Mouse (Mus musculus) T-helper 17 cell (primary cell): ENCODE measurements at regions not wholly inside any gene's neighbourhood (a gene's known extent, or its start where the extent isn't known, plus 50 kb on each side); places are given as distances from the start of the nearest gene placed in this dataset.

Experiments used
- in situ Hi-C, 2 experiments: fragments of 300-600 bp; cut with MboI, MseI; formaldehyde crosslinking; loops; 1 replicate in 1 of 2; 2 replicates in 1 of 2; pipeline ENCODE4 v1.15.1; 2025; ENCODE audit warnings: high pct_unique_total_duplicates in 2 of 2

GRCm38 (mm10) chr3:63553426-63553825 lies 69.7 kb upstream of the Gm34302 start:
- in situ Hi-C loops = loop anchor here (5.0 to 25.0 kb wide), 3 partner anchors 1234 to 1821 kb away; no protein-coding TSS in a partner anchor

- in situ Hi-C loops = loop anchor here (5.0 to 25.0 kb wide), 3 partner anchors 1236 to 1823 kb away; no protein-coding TSS in a partner anchor
Measured at GRCm38 (mm10) chr3:63551661-63552060, 68.0 kb upstream of the Gm34302 start.

- in situ Hi-C loops = no loop called here
Measured at GRCm38 (mm10) chr3:63542638-63543408, 59.1 kb upstream of the Gm34302 start.

GRCm38 (mm10) chr3:63538881-63539280 lies 55.2 kb upstream of the Gm34302 start:
- in situ Hi-C loops = no loop called here

GRCm38 (mm10) chr3:63534141-63534540 lies 50.5 kb upstream of the Gm34302 start:
- in situ Hi-C loops = no loop called here
